Mouse (Mus musculus) MEL (cell line): ENCODE measurements at regions not wholly inside any gene's neighbourhood (a gene's known extent, or its start where the extent isn't known, plus 50 kb on each side); places are given as distances from the start of the nearest gene placed in this dataset.

Experiments used
- DNase-seq: peaks from one replicate; pipeline ENCODE4 v3.0.0; 2011; ENCODE audit warnings: low read depth, low spot score
- H3K27ac ChIP-seq: 2 replicates; pipeline ENCODE4 v1.5.1; 2012; ENCODE audit warnings: low read depth, mild to moderate bottlenecking, control low read depth, low read length, moderate library complexity; ENCODE audit not compliant: control insufficient read depth
- H3K27me3 ChIP-seq, 2 experiments: fragments of 150-350 bp in 1 of 2; sonication (generic) in 1 of 2; 2 replicates each; pipeline ENCODE4 v1.6.1; 2012; ENCODE audit warnings: low read length in 2 of 2, mild to moderate bottlenecking in 2 of 2, improper control_type of control experiment in 1 of 2, moderate library complexity in 1 of 2; ENCODE audit not compliant: insufficient read depth in 2 of 2, control insufficient read depth in 1 of 2
- H3K36me3 ChIP-seq, 2 experiments: 2 replicates each; pipeline ENCODE4 v1.6.1; 2012 to 2014; ENCODE audit warnings: low read length in 2 of 2, improper control_type of control experiment in 1 of 2, inconsistent platforms in 1 of 2, mild to moderate bottlenecking in 1 of 2; ENCODE audit not compliant: insufficient read depth in 2 of 2, control insufficient read depth in 1 of 2
- H3K4me1 ChIP-seq, 2 experiments: fragments of 150-350 bp in 1 of 2; sonication (generic) in 1 of 2; 2 replicates each; pipeline ENCODE4 v1.6.1; 2012; ENCODE audit warnings: low read length in 2 of 2, improper control_type of control experiment in 1 of 2, mild to moderate bottlenecking in 1 of 2; ENCODE audit not compliant: insufficient read depth in 2 of 2, control insufficient read depth in 1 of 2
- H3K4me3 ChIP-seq, 2 experiments: fragments of 150-350 bp in 1 of 2; sonication (generic) in 1 of 2; 2 replicates each; pipeline ENCODE4 v1.5.1; 2012; ENCODE audit warnings: low read depth in 2 of 2, low read length in 2 of 2, mild to moderate bottlenecking in 2 of 2, moderate library complexity in 2 of 2, control low read depth in 1 of 2, improper control_type of control experiment in 1 of 2; ENCODE audit not compliant: control insufficient read depth in 1 of 2, insufficient read depth in 1 of 2
- H3K79me2 ChIP-seq: 2 replicates; pipeline ENCODE4 v1.6.1; 2012; ENCODE audit warnings: mild to moderate bottlenecking, low read length, moderate library complexity; ENCODE audit not compliant: control insufficient read depth, poor library complexity, insufficient read depth
- H3K9ac ChIP-seq: 2 replicates; pipeline ENCODE4 v1.6.1; 2012; ENCODE audit warnings: low read depth, mild to moderate bottlenecking, control low read depth, low read length, moderate library complexity; ENCODE audit not compliant: control insufficient read depth, poor library complexity, severe bottlenecking
- H3K9me3 ChIP-seq: fragments of 150-350 bp; sonication (generic); replicated peaks from 2 replicates; pipeline ENCODE4 v1.6.1; 2012; ENCODE audit warnings: mild to moderate bottlenecking, low read length, improper control_type of control experiment, moderate library complexity; ENCODE audit not compliant: insufficient read depth
- CHD2 ChIP-seq: IDR thresholded peaks from 2 replicates; pipeline ENCODE4 v1.6.1; 2011; ENCODE audit warnings: low read length, improper control_type of control experiment
- ELF1 ChIP-seq: IDR thresholded peaks from 2 replicates; pipeline ENCODE4 v1.6.1; 2014; ENCODE audit warnings: low read depth, mild to moderate bottlenecking, inconsistent platforms, low read length, improper control_type of control experiment, moderate library complexity
- EP300 ChIP-seq, 2 experiments: IDR thresholded peaks; 2 replicates each; pipeline ENCODE4 v1.6.1; 2011; ENCODE audit warnings: improper control_type of control experiment in 2 of 2, low read length in 2 of 2, low read depth in 1 of 2, mild to moderate bottlenecking in 1 of 2
- ETS1 ChIP-seq: IDR thresholded peaks from 2 replicates; pipeline ENCODE4 v1.6.1; 2012; ENCODE audit warnings: low read depth, mild to moderate bottlenecking, inconsistent platforms, low read length, improper control_type of control experiment, moderate library complexity
- GABPA ChIP-seq: IDR thresholded peaks from 2 replicates; pipeline ENCODE4 v1.6.1; 2012; ENCODE audit warnings: low read depth, mild to moderate bottlenecking, inconsistent platforms, low read length, improper control_type of control experiment, moderate library complexity
- JUND ChIP-seq: IDR thresholded peaks from 2 replicates; pipeline ENCODE4 v1.6.1; 2011; ENCODE audit warnings: low read depth, mild to moderate bottlenecking, improper control_type of control experiment, low read length
- MAFK ChIP-seq: IDR thresholded peaks from 2 replicates; pipeline ENCODE4 v1.6.1; 2011; ENCODE audit warnings: low read depth, mild to moderate bottlenecking, low read length, improper control_type of control experiment, borderline replicate concordance
- MAX ChIP-seq: IDR thresholded peaks from 2 replicates; pipeline ENCODE4 v1.6.1; 2011; ENCODE audit warnings: low read length, improper control_type of control experiment
- MXI1 ChIP-seq: IDR thresholded peaks from 2 replicates; pipeline ENCODE4 v1.6.1; 2011; ENCODE audit warnings: mild to moderate bottlenecking, low read depth, low read length, improper control_type of control experiment
- MYB ChIP-seq: IDR thresholded peaks from 2 replicates; pipeline ENCODE4 v1.6.1; 2011; ENCODE audit warnings: mild to moderate bottlenecking, low read depth, low read length, improper control_type of control experiment
- MYC ChIP-seq: IDR thresholded peaks from 2 replicates; pipeline ENCODE4 v1.6.1; 2011; ENCODE audit warnings: low read depth, mild to moderate bottlenecking, low read length, improper control_type of control experiment, moderate library complexity
- POLR2AphosphoS2 ChIP-seq: IDR thresholded peaks from 2 replicates; pipeline ENCODE4 v1.6.1; 2011; ENCODE audit warnings: low read length, improper control_type of control experiment
- RCOR1 ChIP-seq: IDR thresholded peaks from 2 replicates; pipeline ENCODE4 v1.6.1; 2012; ENCODE audit warnings: low read depth, mild to moderate bottlenecking, inconsistent platforms, low read length, improper control_type of control experiment
- SIN3A ChIP-seq: IDR thresholded peaks from 2 replicates; pipeline ENCODE4 v1.6.1; 2012; ENCODE audit warnings: low read length, improper control_type of control experiment, inconsistent platforms
- TAL1 ChIP-seq: IDR thresholded peaks from 2 replicates; pipeline ENCODE4 v1.6.1; 2012; ENCODE audit warnings: mild to moderate bottlenecking, inconsistent platforms, low read length, moderate library complexity, mixed read lengths
- TBP ChIP-seq: IDR thresholded peaks from 2 replicates; pipeline ENCODE4 v1.8.0; 2011; ENCODE audit warnings: low read depth, low read length, improper control_type of control experiment
- USF1 ChIP-seq: IDR thresholded peaks from 2 replicates; pipeline ENCODE4 v1.6.1; 2014; ENCODE audit warnings: low read depth, mild to moderate bottlenecking, inconsistent platforms, low read length, improper control_type of control experiment, moderate library complexity
- USF2 ChIP-seq, 2 experiments: IDR thresholded peaks; 2 replicates each; pipeline ENCODE4 v1.6.1; 2011 to 2012; ENCODE audit warnings: improper control_type of control experiment in 2 of 2, low read length in 2 of 2, borderline replicate concordance in 1 of 2, inconsistent platforms in 1 of 2, low read depth in 1 of 2, mild to moderate bottlenecking in 1 of 2; ENCODE audit not compliant: insufficient read depth in 1 of 2
- ZKSCAN1 ChIP-seq: IDR thresholded peaks from 2 replicates; pipeline ENCODE4 v1.6.1; 2012; ENCODE audit warnings: low read depth, mild to moderate bottlenecking, inconsistent platforms, low read length, improper control_type of control experiment, moderate library complexity

DNA sequence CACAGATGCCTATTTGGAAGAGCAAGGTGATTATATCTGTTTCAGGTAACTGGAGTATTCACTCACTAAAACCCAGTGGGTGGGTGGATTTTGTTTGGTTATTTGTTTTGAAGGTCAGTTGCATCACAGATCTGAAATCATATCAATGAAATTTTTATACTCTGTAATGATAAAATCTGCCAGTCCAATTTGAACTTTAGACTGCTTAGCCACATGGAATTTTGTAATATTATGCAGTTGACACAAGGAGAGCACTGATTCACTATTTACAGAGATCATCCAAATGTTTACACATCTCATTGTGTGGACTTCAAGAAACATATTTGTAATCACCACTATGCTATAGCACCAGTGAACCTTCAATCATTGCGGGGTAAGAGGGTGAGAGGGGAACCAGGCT lies 145.9 kb upstream of the Gm37988 start:
- Histone ChIP-seq H3K27ac (no peak overlapping the region), H3K4me1 (no peaks in the 10 kb centered on the region)
- no peak for DNase-seq
- TF ChIP-seq ETS1 (no peak), SIN3A (no peak), CHD2 (no peak), EP300 (IDR thresholded peaks at IDR 0.05; ENCODE audit: low read depth in 1 of 2, low read length in 2 of 2) (no peak), RCOR1 (no peak), MYB (no peak), MAX (no peak), ELF1 (no peak), USF1 (no peak), POLR2AphosphoS2 (no peak), ZKSCAN1 (no peak), JUND (no peak), USF2 (IDR thresholded peaks at IDR 0.05; ENCODE audit: borderline replicate concordance in 1 of 2, insufficient read depth in 1 of 2, low read depth in 1 of 2, low read length in 2 of 2) (no peak), GABPA (no peak), TBP (no peak), MXI1 (no peak)
- TF ChIP-seq, all 39 proteins: peak for 0
- Histone ChIP-seq H3K9me3 (no peaks in the 10 kb centered on the region), H3K4me3 (no peak overlapping the region), H3K36me3 (no peaks in the 10 kb centered on the region), H3K27me3 (no peaks in the 10 kb centered on the region), H3K79me2 (no peaks in the 10 kb centered on the region), H3K9ac (no peak overlapping the region)

DNA sequence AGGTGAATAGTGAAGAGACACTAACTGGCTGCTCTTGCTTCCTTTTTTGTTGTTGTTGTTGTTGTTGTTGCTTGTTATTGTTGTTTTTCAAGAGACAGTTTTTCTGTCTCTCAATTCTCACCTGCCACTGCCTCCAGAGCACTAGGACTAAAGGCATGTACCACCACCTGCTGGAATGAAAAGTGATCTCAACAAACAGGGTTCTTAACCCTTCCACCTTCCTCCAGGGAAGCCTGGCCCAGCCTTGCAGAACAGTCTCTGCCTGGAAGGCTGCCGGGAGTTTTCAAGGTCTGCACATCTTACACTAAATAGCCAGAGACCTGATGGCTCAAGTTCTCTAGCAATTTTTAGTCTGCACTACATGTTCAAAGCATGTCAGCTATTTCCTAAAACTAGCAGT lies 138.0 kb upstream of the Gm37988 start:
- Histone ChIP-seq H3K9me3 (no peaks in the 10 kb centered on the region), H3K36me3 (no peaks in the 10 kb centered on the region), H3K27me3 (no peaks in the 10 kb centered on the region), H3K4me3 (no peak overlapping the region), H3K9ac (no peak overlapping the region), H3K79me2 (no peaks in the 10 kb centered on the region), H3K4me1 (no peaks in the 10 kb centered on the region)
- DNase-seq: no peak
- TF ChIP-seq MAFK (no peak), MYC (no peak), TAL1 (no peak), USF1 (no peak), CHD2 (no peak), SIN3A (no peak), TBP (no peak)
- TF ChIP-seq, all 39 proteins: peak for 0
- H3K27ac ChIP-seq: no peak overlapping the region
